ENCODE assay signal across 10 mouse cellular contexts in genomic region chr10:44160150-44160549, GRCm38 (mm10). TPM values are rescaled to one million over a fixed set of nuclear protein-coding genes. Genes with fewer than 3 reads are reported as not detected.
DNase-seq lines count a peak whose midpoint lies in the region; ATAC-seq and TF ChIP-seq lines count a peak whose summit lies in the region.
"Had no signal": no experiment of that assay in that cellular context is flagged by ENCODE, and none has a peak within 500 bp of the region (broad histone marks: within the 10 kb centered on the region; RNA-seq: fewer than 3 reads in every experiment).

No protein-coding gene starts in this region.

- peak; percentile 33 for DNase-seq in layer of hippocampus, adult 9-11 months
- DNase-seq in layer of hippocampus, postnatal 10 days (ENCODE audit: low spot score in 2 of 2) = no peak
- DNase-seq in Patski (ENCODE audit: low read depth, low spot score) = no peak
- no peak for DNase-seq in kidney, adult 9 months

- POLR2A ChIA-PET in Patski (lab: Charles Lee) = no interaction called here

- 0 out of 2 replicates have a peak, but pooled peaks have one; percentile 33 for ATAC-seq in forebrain, embryonic 16.5 days
- no peak for ATAC-seq in forebrain, embryonic 12.5 days (ENCODE audit: low FRiP score)
- no peak for ATAC-seq in Patski
- peak; percentile 58 for ATAC-seq in megakaryocyte progenitor cell, adult 5-6 weeks (replicated peaks; ENCODE audit: poor library complexity)
- no peak for ATAC-seq in heart, embryonic 11.5 days (replicated peaks; ENCODE audit: insufficient number of reproducible peaks, low FRiP score, low TSS enrichment)

- H3K27ac ChIP-seq in forebrain, embryonic 16.5 days (ENCODE audit: low read length) = no peak overlapping the region
- no peak overlapping the region for H3K27ac ChIP-seq in forebrain, embryonic 12.5 days
- no peak overlapping the region for H3K27ac ChIP-seq in heart, embryonic 11.5 days (ENCODE audit: low read depth, low read length)
- H3K27ac ChIP-seq: embryonic facial prominence, embryonic 15.5 days; heart, embryonic 15.5 days had no signal

- no peaks in the 10 kb centered on the region for H3K36me3 ChIP-seq in forebrain, embryonic 16.5 days (ENCODE audit: control insufficient read depth, insufficient read depth)
- H3K36me3 ChIP-seq in forebrain, embryonic 12.5 days (replicated peaks) = no peaks in the 10 kb centered on the region
- no peaks in the 10 kb centered on the region for H3K36me3 ChIP-seq in heart, embryonic 11.5 days (ENCODE audit: control insufficient read depth, insufficient read depth, low read length)
- H3K36me3 ChIP-seq: embryonic facial prominence, embryonic 15.5 days; heart, embryonic 15.5 days had no signal

- no peak overlapping the region for H3K9ac ChIP-seq in forebrain, embryonic 16.5 days (replicated peaks; ENCODE audit: low read depth, low read length)
- no peak overlapping the region for H3K9ac ChIP-seq in forebrain, embryonic 12.5 days
- H3K9ac ChIP-seq in heart, embryonic 11.5 days (ENCODE audit: low read depth, low read length) = no peak overlapping the region
- H3K9ac ChIP-seq: embryonic facial prominence, embryonic 15.5 days; heart, embryonic 15.5 days had no signal

- CTCF ChIA-PET in Patski (lab: Charles Lee) = interaction anchor here (0.7 to 3.4 kb wide), 8 partner anchors 13 to 206 kb away, joined by 3 to 9 read pairs (median 5); no protein-coding TSS in a partner anchor

- H3K27me3 ChIP-seq in forebrain, embryonic 16.5 days (replicated peaks; ENCODE audit: control insufficient read depth, insufficient read depth, low read length) = no peaks in the 10 kb centered on the region
- no peaks in the 10 kb centered on the region for H3K27me3 ChIP-seq in forebrain, embryonic 12.5 days
- H3K27me3 ChIP-seq in Patski = no peaks in the 10 kb centered on the region
- no peaks in the 10 kb centered on the region for H3K27me3 ChIP-seq in heart, embryonic 11.5 days (ENCODE audit: control insufficient read depth, insufficient read depth, low read length)
- H3K27me3 ChIP-seq: embryonic facial prominence, embryonic 15.5 days; heart, embryonic 15.5 days had no signal

- TF ChIP-seq CTCF in Patski (IDR thresholded peaks at IDR 0.05) = peak; percentile 78

- no peaks in the 10 kb centered on the region for H3K9me3 ChIP-seq in forebrain, embryonic 16.5 days (ENCODE audit: control insufficient read depth, low read length)
- no peaks in the 10 kb centered on the region for H3K9me3 ChIP-seq in forebrain, embryonic 12.5 days
- H3K9me3 ChIP-seq in heart, embryonic 11.5 days (replicated peaks; ENCODE audit: control insufficient read depth, low read length) = no peaks in the 10 kb centered on the region
- H3K9me3 ChIP-seq: embryonic facial prominence, embryonic 15.5 days; heart, embryonic 15.5 days had no signal

- in situ Hi-C loops in Patski (cut with MboI; ENCODE audit: low pct_unique_long_range_greater_than_20kb) = loop anchor here (5.0 to 10.0 kb wide), 2 partner anchors 83 to 585 kb away; partner anchors contain the start of gene Cd24a

- H3K4me2 ChIP-seq in forebrain, embryonic 16.5 days (ENCODE audit: low read length) = no peak overlapping the region
- no peak overlapping the region for H3K4me2 ChIP-seq in forebrain, embryonic 12.5 days
- no peak overlapping the region for H3K4me2 ChIP-seq in heart, embryonic 11.5 days
- H3K4me2 ChIP-seq: embryonic facial prominence, embryonic 15.5 days; heart, embryonic 15.5 days had no signal

- no peaks in the 10 kb centered on the region for H3K4me1 ChIP-seq in forebrain, embryonic 16.5 days (replicated peaks; ENCODE audit: control insufficient read depth, insufficient read depth, low read length)
- H3K4me1 ChIP-seq in forebrain, embryonic 12.5 days = no peaks in the 10 kb centered on the region
- no peaks in the 10 kb centered on the region for H3K4me1 ChIP-seq in heart, embryonic 11.5 days (ENCODE audit: control insufficient read depth, insufficient read depth, low read length)
- H3K4me1 ChIP-seq: embryonic facial prominence, embryonic 15.5 days; heart, embryonic 15.5 days had no signal

- H3K4me3 ChIP-seq in forebrain, embryonic 16.5 days (replicated peaks; ENCODE audit: low read length) = no peak overlapping the region
- no peak overlapping the region for H3K4me3 ChIP-seq in forebrain, embryonic 12.5 days (replicated peaks)
- H3K4me3 ChIP-seq in heart, embryonic 11.5 days (ENCODE audit: low read depth, low read length) = no peak overlapping the region
- H3K4me3 ChIP-seq: embryonic facial prominence, embryonic 15.5 days; heart, embryonic 15.5 days had no signal

- 38% methylated on average over 4 of the region's 4 CpGs for WGBS in forebrain, embryonic 16.5 days
- 54% methylated on average over 4 of the region's 4 CpGs for WGBS in forebrain, embryonic 12.5 days
- 50% methylated on average over 4 of the region's 4 CpGs for whole genome bisulfite sequencing in heart, embryonic 11.5 days (ENCODE audit: insufficient replicate concordance)

RNA-seq across cellular contexts. Expression of gene Crybg1, which starts 11.5 kb away (rescaled TPM):
- 0.16 and 0.23 TPM in 2 replicates for polyA plus RNA-seq in forebrain, embryonic 16.5 days (2015; fragmentation: Nextera tagmentation; extraction: Ambion mirVana)
- 0.22 and 0.31 TPM in 2 replicates for polyA plus RNA-seq in forebrain, embryonic 12.5 days (2016; fragmentation: Nextera tagmentation; extraction: Ambion mirVana)
- total RNA-seq in layer of hippocampus, postnatal 10 days (2021) = under 1 TPM; 0.51 to 0.87 TPM
- polyA plus RNA-seq in Patski (2021) = 25.5 TPM
- 0.42 and 0.90 TPM in 2 replicates for total RNA-seq in megakaryocyte progenitor cell, adult 5-6 weeks (2015)
- total RNA-seq in megakaryocyte progenitor cell, adult 5-6 weeks (2017) = 0.41 and 0.46 TPM in 2 replicates
- 0.11 and 0.14 TPM in 2 replicates for polyA plus RNA-seq in heart, embryonic 11.5 days (2014; fragmentation: Nextera tagmentation; extraction: Ambion mirVana)

Comparison
In these comparisons a context has a peak if more than half of its experiments do, and no peak if none do; other contexts are left out.
1. ATAC-seq: peak in forebrain, embryonic 16.5 days (single experiment) and megakaryocyte progenitor cell, adult 5-6 weeks (single experiment); none in forebrain, embryonic 12.5 days (single experiment), Patski (single experiment) and heart, embryonic 11.5 days (single experiment).
2. RNA of gene Crybg1, which starts 11.5 kb away (polyA plus RNA-seq): 25.5 TPM in Patski (single experiment); 0.16 to 0.23 TPM in forebrain, embryonic 16.5 days, 0.22 to 0.31 TPM in forebrain, embryonic 12.5 days and 0.11 to 0.14 TPM in heart, embryonic 11.5 days; every median in the first group is over 10 times any median in the second.